Mouse (Mus musculus): ENCODE data around the gene Rpl38. TPM values are rescaled to one million over a fixed set of nuclear protein-coding genes. Genes with fewer than 3 reads are reported as not detected.

The Rpl38 gene
- polyA plus RNA-seq, 1 experiment from 2014 or later, result 1,061 TPM

DNA sequence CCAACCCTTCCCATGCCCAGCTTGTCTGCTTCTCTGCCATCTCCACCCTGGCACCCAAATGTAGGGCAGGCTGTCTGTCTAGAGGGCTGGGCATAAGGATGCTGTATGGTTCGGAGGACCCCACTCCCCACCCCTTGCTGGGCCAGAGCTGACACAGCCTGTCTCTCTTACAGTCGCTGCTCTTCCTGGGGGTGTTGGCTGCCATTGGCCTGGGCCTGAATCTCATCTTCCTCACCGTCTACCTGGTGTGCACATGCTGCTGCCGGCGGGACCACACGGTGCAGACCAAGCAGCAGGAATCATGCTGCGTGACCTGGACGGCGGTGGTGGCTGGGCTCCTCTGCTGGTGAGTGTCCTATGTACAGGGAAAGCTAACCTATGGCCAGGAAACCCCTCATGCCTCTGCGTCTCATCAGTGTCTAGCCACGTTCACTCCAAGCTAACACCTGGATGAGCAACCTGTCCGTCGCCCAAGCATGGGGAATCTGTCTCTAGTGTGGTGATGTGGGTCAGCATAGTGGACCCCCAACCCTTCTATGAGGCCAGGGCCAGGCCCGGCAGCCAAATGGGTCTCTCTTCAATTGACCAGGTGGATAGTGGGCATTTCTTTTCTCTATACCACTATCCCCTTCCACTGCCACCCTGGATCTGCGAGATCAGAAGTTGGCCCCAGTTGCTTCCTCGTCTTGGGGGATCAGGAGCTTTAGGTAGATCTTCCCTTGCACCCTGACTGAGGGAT lies 18.1 kb downstream of the Rpl38 start:
- 90% methylated on average over 16 of the region's 16 CpGs for WGBS
- H3K27me3 ChIP-seq (ENCODE audit: control insufficient read depth, insufficient read depth, low read length), result no peaks in the 10 kb centered on the region
- ATAC-seq (ENCODE audit: low FRiP score, low TSS enrichment), result no peak
- no peak overlapping the region for H3K9ac ChIP-seq (ENCODE audit: low read depth, low read length)
- H3K4me1 ChIP-seq (ENCODE audit: control insufficient read depth, insufficient read depth, low read length), result peaks cover 13% of the 10 kb centered on the region; the same call in 1 of the 2 replicates
- H3K4me2 ChIP-seq (replicated peaks; ENCODE audit: low read depth, low read length), result no peak overlapping the region
- no peak overlapping the region for H3K27ac ChIP-seq (ENCODE audit: low read depth, low read length)
- H3K36me3 ChIP-seq (ENCODE audit: control insufficient read depth, insufficient read depth, low read length), result no peaks in the 10 kb centered on the region
- H3K9me3 ChIP-seq (ENCODE audit: control insufficient read depth, low read length), result no peaks in the 10 kb centered on the region
- H3K4me3 ChIP-seq (ENCODE audit: low read length), result no peak overlapping the region

DNA sequence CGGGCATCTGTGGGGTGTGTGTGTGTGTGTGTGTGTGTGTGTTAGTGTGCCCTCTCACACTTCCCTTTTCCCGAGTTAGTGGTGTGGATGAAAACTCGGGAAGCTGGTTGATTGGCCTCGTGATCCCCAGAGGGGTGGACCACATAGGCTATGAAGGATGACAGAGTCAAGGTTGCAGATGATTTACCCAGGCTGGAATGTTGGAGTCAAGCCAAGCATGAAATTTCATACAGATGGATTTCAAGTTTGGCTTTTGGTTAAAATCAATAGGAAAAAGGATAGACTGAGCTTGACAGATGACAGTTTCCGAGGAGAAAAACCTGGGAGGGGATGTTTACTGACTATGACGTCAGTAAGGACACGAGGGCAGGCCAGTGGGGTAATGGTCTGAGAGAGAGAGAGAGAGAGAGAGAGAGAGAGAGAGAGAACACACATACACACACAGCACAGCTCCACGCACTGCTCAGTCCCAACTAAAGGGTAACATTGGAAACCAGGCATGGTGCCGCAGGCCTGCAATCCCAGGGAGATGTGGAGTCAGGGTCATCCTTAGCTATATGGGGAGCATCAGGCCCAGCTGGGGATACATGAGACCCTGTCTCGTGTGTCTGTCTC lies 19.4 kb downstream of the Rpl38 start:
- 27% methylated on average over 10 of the region's 10 CpGs for WGBS
- H3K27ac ChIP-seq (ENCODE audit: low read depth, low read length), result no peak overlapping the region

DNA sequence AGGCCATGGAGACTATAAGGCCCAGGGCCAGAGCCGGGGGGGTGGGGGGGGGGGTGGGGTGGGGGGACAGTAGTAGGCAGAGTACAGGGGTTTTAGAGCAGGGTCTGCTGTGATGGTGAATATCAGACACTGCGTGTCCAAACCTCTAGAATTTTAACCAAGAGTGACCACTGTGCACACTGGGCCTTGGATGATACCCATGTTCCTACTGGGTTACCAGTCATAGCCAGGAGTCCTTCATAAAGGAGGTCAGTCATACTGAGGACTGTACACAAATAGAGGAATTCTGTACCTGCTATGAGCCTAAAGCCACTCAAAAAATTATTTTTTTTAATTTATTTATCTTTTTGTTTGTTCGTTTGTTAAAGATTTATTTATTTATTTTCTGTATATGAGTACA lies 20.4 kb downstream of the Rpl38 start:
- H3K27me3 ChIP-seq (ENCODE audit: control insufficient read depth, insufficient read depth, low read length), result no peaks in the 10 kb centered on the region
- H3K4me1 ChIP-seq (ENCODE audit: control insufficient read depth, insufficient read depth, low read length), result peaks cover 12% of the 10 kb centered on the region; the same call in 1 of the 2 replicates
- WGBS, result 85% methylated on average over 3 of the region's 3 CpGs
- no peak overlapping the region for H3K27ac ChIP-seq (ENCODE audit: low read depth, low read length)
- H3K9me3 ChIP-seq (ENCODE audit: control insufficient read depth, low read length), result no peaks in the 10 kb centered on the region
- no peak for ATAC-seq (ENCODE audit: low FRiP score, low TSS enrichment)
- H3K36me3 ChIP-seq (ENCODE audit: control insufficient read depth, insufficient read depth, low read length), result no peaks in the 10 kb centered on the region
- no peak overlapping the region for H3K4me2 ChIP-seq (replicated peaks; ENCODE audit: low read depth, low read length)
- H3K4me3 ChIP-seq (ENCODE audit: low read length), result no peak overlapping the region
- no peak overlapping the region for H3K9ac ChIP-seq (ENCODE audit: low read depth, low read length)

More for the DNA sequence above, 19.4 kb downstream of the Rpl38 start:
- H3K4me2 ChIP-seq (replicated peaks; ENCODE audit: low read depth, low read length), result no peak overlapping the region
- no peaks in the 10 kb centered on the region for H3K36me3 ChIP-seq (ENCODE audit: control insufficient read depth, insufficient read depth, low read length)
- H3K4me3 ChIP-seq (ENCODE audit: low read length), result no peak overlapping the region
- ATAC-seq (ENCODE audit: low FRiP score, low TSS enrichment), result no peak
- peaks cover 13% of the 10 kb centered on the region; the same call in 1 of the 2 replicates for H3K4me1 ChIP-seq (ENCODE audit: control insufficient read depth, insufficient read depth, low read length)
- no peak overlapping the region for H3K9ac ChIP-seq (ENCODE audit: low read depth, low read length)
- no peaks in the 10 kb centered on the region for H3K9me3 ChIP-seq (ENCODE audit: control insufficient read depth, low read length)
- H3K27me3 ChIP-seq (ENCODE audit: control insufficient read depth, insufficient read depth, low read length), result no peaks in the 10 kb centered on the region

DNA sequence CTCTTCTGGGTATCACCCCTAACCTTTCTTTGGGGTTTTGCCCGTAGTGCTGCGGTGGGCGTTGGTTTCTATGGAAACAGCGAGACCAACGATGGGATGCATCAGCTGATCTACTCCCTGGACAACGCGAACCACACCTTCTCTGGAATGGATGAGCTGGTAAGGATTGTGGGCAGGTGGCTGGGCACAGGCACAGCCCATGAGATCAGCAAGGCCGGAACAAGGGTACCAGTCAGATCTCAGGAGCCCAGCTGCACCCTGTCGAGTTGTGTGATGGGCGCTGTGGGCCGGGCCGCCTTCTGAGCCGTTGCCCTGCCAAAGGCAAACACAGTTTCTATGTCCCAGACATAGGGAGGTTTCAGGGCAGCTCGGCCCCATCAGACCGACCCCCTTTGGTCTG lies 21.9 kb downstream of the Rpl38 start:
- no peaks in the 10 kb centered on the region for H3K27me3 ChIP-seq (ENCODE audit: control insufficient read depth, insufficient read depth, low read length)
- H3K9ac ChIP-seq (ENCODE audit: low read depth, low read length), result no peak overlapping the region
- no peak overlapping the region for H3K4me2 ChIP-seq (replicated peaks; ENCODE audit: low read depth, low read length)
- no peak overlapping the region for H3K27ac ChIP-seq (ENCODE audit: low read depth, low read length)
- H3K9me3 ChIP-seq (ENCODE audit: control insufficient read depth, low read length), result no peaks in the 10 kb centered on the region
- H3K36me3 ChIP-seq (ENCODE audit: control insufficient read depth, insufficient read depth, low read length), result no peaks in the 10 kb centered on the region
- H3K4me1 ChIP-seq (ENCODE audit: control insufficient read depth, insufficient read depth, low read length), result no peaks in the 10 kb centered on the region; the same call in 1 of the 2 replicates
- 91% methylated on average over 15 of the region's 15 CpGs for WGBS
- no peak for ATAC-seq (ENCODE audit: low FRiP score, low TSS enrichment)
- H3K4me3 ChIP-seq (ENCODE audit: low read length), result no peak overlapping the region

DNA sequence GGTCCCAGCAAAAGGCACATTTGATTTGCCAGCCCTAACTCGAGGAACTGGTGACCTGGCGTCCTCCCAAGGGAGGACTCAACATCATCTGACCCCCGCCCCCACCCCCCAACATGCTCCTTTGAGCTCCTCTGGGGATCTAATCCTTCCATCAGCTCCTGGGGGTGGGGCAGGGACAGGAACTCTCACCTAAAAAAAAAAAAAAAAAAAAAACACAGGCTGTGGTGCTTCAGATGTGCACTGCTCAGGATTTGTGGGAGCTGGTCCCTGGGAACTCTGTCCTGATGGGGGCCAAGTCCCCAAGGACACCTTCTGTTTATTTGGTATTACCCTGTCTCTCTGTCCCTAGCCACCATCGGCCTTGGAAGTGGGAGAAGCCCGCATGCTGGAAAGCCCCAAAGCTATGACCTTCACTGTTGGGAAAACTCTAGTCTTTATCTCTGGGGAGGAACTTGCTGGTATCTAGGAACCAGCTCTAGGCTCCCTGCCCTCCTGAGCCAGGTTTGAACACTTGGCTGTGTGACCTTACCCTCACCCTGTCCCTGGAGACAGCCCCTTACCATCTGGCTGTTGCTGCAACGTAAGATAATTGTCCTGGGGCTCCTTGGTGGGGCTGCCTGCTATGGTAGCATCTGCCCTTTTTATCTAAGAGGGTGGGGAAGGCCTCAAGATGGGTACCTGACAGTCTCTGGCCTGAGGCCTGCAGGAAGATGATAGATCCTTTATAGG lies 23.3 kb downstream of the Rpl38 start:
- H3K4me3 ChIP-seq (ENCODE audit: low read length), result no peak overlapping the region
- no peaks in the 10 kb centered on the region for H3K36me3 ChIP-seq (ENCODE audit: control insufficient read depth, insufficient read depth, low read length)
- no peak overlapping the region for H3K4me2 ChIP-seq (replicated peaks; ENCODE audit: low read depth, low read length)
- 54% methylated on average over 6 of the region's 6 CpGs for WGBS
- no peak overlapping the region for H3K9ac ChIP-seq (ENCODE audit: low read depth, low read length)
- no peak overlapping the region for H3K27ac ChIP-seq (ENCODE audit: low read depth, low read length)
- H3K27me3 ChIP-seq (ENCODE audit: control insufficient read depth, insufficient read depth, low read length), result no peaks in the 10 kb centered on the region
- no peaks in the 10 kb centered on the region for H3K9me3 ChIP-seq (ENCODE audit: control insufficient read depth, low read length)
- no peaks in the 10 kb centered on the region; the same call in 1 of the 2 replicates for H3K4me1 ChIP-seq (ENCODE audit: control insufficient read depth, insufficient read depth, low read length)
- no peak for ATAC-seq (ENCODE audit: low FRiP score, low TSS enrichment)

DNA sequence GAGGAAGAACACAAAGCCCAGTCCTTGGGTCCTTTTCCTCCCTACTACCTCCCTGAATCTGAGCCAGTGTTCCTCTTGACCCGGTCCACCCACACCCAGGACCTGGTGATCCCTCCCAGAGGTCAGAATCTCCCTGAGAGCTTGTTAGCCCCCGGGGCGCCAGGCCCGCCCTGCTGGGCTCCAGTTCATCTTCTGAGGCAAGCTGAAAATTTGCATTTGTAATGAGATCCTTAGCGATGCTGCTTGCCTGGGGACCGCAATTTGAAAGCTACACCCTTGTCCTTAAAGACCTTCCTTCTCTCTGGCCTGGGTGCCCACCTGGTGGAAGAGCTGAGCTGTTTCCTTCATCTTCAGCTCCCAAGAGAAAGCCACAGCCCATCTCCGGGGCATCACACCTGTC lies 24.3 kb downstream of the Rpl38 start:
- Histone ChIP-seq H3K36me3 (ENCODE audit: control insufficient read depth, insufficient read depth, low read length) (no peaks in the 10 kb centered on the region; the same call in 1 of the 2 replicates), H3K27ac (ENCODE audit: low read depth, low read length) (no peak overlapping the region), H3K4me3 (ENCODE audit: low read length) (no peak overlapping the region), H3K4me2 (replicated peaks; ENCODE audit: low read depth, low read length) (no peak overlapping the region), H3K4me1 (ENCODE audit: control insufficient read depth, insufficient read depth, low read length) (no peaks in the 10 kb centered on the region; the same call in 1 of the 2 replicates), H3K9ac (ENCODE audit: low read depth, low read length) (no peak overlapping the region), H3K27me3 (ENCODE audit: control insufficient read depth, insufficient read depth, low read length) (no peaks in the 10 kb centered on the region), H3K9me3 (ENCODE audit: control insufficient read depth, low read length) (no peaks in the 10 kb centered on the region)
- no peak for ATAC-seq (ENCODE audit: low FRiP score, low TSS enrichment)
- WGBS, result 32% methylated on average over 7 of the region's 7 CpGs

DNA sequence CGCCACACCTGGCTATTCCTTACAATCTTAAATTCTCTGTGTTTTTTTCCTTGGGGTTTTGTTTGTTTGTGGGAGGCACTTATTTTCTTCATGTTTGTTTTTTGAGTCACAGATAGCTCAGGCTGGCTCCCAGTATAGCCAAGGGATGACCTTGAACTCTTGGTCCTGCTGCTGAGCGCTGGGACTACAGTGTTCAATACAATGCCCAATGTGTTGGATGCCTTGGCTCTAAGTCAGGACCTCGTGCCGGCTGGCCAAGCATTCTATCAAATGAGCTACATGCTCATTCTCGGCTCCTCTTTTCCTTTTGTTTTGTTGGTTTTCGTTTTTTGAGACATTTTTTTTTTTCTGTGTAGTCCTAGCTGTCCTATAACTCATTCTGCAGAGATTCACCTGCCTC lies 25.1 kb downstream of the Rpl38 start:
- H3K9me3 ChIP-seq (ENCODE audit: control insufficient read depth, low read length), result no peaks in the 10 kb centered on the region
- H3K4me2 ChIP-seq (replicated peaks; ENCODE audit: low read depth, low read length), result no peak overlapping the region
- H3K27ac ChIP-seq (ENCODE audit: low read depth, low read length), result no peak overlapping the region
- no peak for ATAC-seq (ENCODE audit: low FRiP score, low TSS enrichment)
- no peaks in the 10 kb centered on the region; the same call in 1 of the 2 replicates for H3K36me3 ChIP-seq (ENCODE audit: control insufficient read depth, insufficient read depth, low read length)
- H3K4me1 ChIP-seq (ENCODE audit: control insufficient read depth, insufficient read depth, low read length), result no peaks in the 10 kb centered on the region; the same call in 1 of the 2 replicates
- H3K27me3 ChIP-seq (ENCODE audit: control insufficient read depth, insufficient read depth, low read length), result no peaks in the 10 kb centered on the region
- H3K9ac ChIP-seq (ENCODE audit: low read depth, low read length), result no peak overlapping the region
- WGBS, result 88% methylated on average over 6 of the region's 6 CpGs
- no peak overlapping the region for H3K4me3 ChIP-seq (ENCODE audit: low read length)

DNA sequence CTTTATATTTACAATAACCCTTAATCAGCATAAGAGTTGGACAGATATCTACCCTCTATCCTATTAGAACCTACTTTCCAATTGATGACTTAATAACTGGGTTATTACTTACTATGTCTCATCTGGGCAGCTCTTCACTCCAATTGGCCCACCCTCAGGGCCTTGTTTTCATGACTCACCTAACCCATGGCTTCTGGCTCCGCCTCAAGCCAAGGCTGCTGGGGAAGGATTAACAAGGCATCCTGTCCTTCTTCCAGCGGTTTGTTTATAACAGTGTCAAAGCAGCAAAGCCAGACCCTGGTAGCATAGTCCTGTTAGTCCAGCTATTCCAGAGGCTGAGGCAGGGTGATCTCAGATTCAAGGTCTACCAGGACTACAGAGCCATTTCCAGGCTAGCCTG lies 26.1 kb downstream of the Rpl38 start:
- ATAC-seq (ENCODE audit: low FRiP score, low TSS enrichment), result no peak
- Histone ChIP-seq H3K4me2 (replicated peaks; ENCODE audit: low read depth, low read length) (no peak overlapping the region), H3K9me3 (ENCODE audit: control insufficient read depth, low read length) (no peaks in the 10 kb centered on the region), H3K27me3 (ENCODE audit: control insufficient read depth, insufficient read depth, low read length) (no peaks in the 10 kb centered on the region), H3K9ac (ENCODE audit: low read depth, low read length) (no peak overlapping the region), H3K27ac (ENCODE audit: low read depth, low read length) (no peak overlapping the region), H3K4me3 (ENCODE audit: low read length) (no peak overlapping the region), H3K36me3 (ENCODE audit: control insufficient read depth, insufficient read depth, low read length) (no peaks in the 10 kb centered on the region; the same call in 1 of the 2 replicates), H3K4me1 (ENCODE audit: control insufficient read depth, insufficient read depth, low read length) (no peaks in the 10 kb centered on the region; the same call in 1 of the 2 replicates)
- 84% methylated on average over 2 of the region's 2 CpGs for WGBS

DNA sequence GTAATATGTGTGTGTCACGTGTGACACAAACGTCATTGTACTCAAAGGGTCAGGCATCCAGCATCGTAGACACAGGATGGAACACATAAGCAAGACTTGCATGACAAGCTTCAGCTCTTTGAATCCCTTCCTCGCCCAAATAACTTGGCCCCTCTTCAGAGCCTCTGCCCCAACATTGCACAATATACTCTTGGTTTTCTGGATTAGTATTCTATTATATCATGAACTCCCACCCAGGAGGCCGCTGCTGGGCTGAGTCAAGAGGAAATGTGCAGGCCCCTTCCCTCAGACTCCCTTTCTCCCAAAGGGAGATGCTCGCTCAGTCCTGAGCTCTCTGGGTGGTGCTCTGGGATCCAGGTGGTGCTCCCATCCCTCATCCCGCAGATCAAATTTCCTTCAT lies 30.2 kb downstream of the Rpl38 start:
- Histone ChIP-seq H3K9me3 (ENCODE audit: control insufficient read depth, low read length) (no peaks in the 10 kb centered on the region), H3K4me3 (ENCODE audit: low read length) (no peak overlapping the region), H3K36me3 (ENCODE audit: control insufficient read depth, insufficient read depth, low read length) (no peaks in the 10 kb centered on the region; the same call in 1 of the 2 replicates), H3K4me2 (replicated peaks; ENCODE audit: low read depth, low read length) (no peak overlapping the region), H3K27ac (ENCODE audit: low read depth, low read length) (no peak overlapping the region), H3K4me1 (ENCODE audit: control insufficient read depth, insufficient read depth, low read length) (no peaks in the 10 kb centered on the region), H3K27me3 (ENCODE audit: control insufficient read depth, insufficient read depth, low read length) (no peaks in the 10 kb centered on the region), H3K9ac (ENCODE audit: low read depth, low read length) (no peak overlapping the region)
- 95% methylated on average over 7 of the region's 7 CpGs for WGBS
- no peak for ATAC-seq (ENCODE audit: low FRiP score, low TSS enrichment)

Measured in kidney, embryonic 14.5 days (tissue).